Mouse (Mus musculus) embryonic facial prominence, embryonic 11.5 days (tissue): ENCODE results near the gene Cacna1i. TPM values are rescaled to one million over a fixed set of nuclear protein-coding genes. Genes with fewer than 3 reads are reported as not detected.

Source experiments
- ATAC-seq: fragments of 200-750 bp; cut with Nextera tagmentation; replicated peaks from 2 replicates; pipeline ENCODE4 v1.8.0; 2017; ENCODE audit warnings: low read depth; ENCODE audit not compliant: insufficient number of reproducible peaks, low FRiP score, low TSS enrichment
- DNase-seq: peaks from one replicate; pipeline ENCODE4 v3.0.0-alpha.2; 2015; ENCODE audit warnings: low spot score
- H3K27ac ChIP-seq: fragments of 300-500 bp; sonication (generic); replicated peaks from 2 replicates; pipeline ENCODE4 v1.5.1; 2014; ENCODE audit warnings: mild to moderate bottlenecking, low read depth, low read length, control low read depth
- H3K27me3 ChIP-seq: fragments of 300-500 bp; sonication (generic); 2 replicates; pipeline ENCODE4 v1.6.1; 2014; ENCODE audit warnings: mild to moderate bottlenecking, low read length, moderate library complexity, mixed read lengths; ENCODE audit not compliant: control insufficient read depth, insufficient read depth
- H3K36me3 ChIP-seq: fragments of 300-500 bp; sonication (generic); replicated peaks from 2 replicates; pipeline ENCODE4 v1.6.1; 2014; ENCODE audit warnings: low read depth, mild to moderate bottlenecking, low read length, moderate library complexity, mixed read lengths; ENCODE audit not compliant: control insufficient read depth, insufficient read depth
- H3K4me1 ChIP-seq: fragments of 300-500 bp; sonication (generic); 2 replicates; pipeline ENCODE4 v1.6.1; 2014; ENCODE audit warnings: low read length, mixed read lengths; ENCODE audit not compliant: control insufficient read depth, insufficient read depth
- H3K4me2 ChIP-seq: fragments of 300-500 bp; sonication (generic); 2 replicates; pipeline ENCODE4 v1.6.1; 2014; ENCODE audit warnings: low read depth, mild to moderate bottlenecking, control low read depth, low read length, moderate library complexity
- H3K4me3 ChIP-seq: fragments of 300-500 bp; sonication (generic); 2 replicates; pipeline ENCODE4 v1.5.1; 2014; ENCODE audit warnings: low read depth, low read length, control low read depth
- H3K9ac ChIP-seq: fragments of 300-500 bp; sonication (generic); replicated peaks from 2 replicates; pipeline ENCODE4 v1.6.1; 2014; ENCODE audit warnings: mild to moderate bottlenecking, control low read depth, low read length
- H3K9me3 ChIP-seq: fragments of 300-500 bp; sonication (generic); replicated peaks from 2 replicates; pipeline ENCODE4 v1.6.1; 2016; ENCODE audit warnings: mild to moderate bottlenecking, low read length, inconsistent platforms, mixed read lengths; ENCODE audit not compliant: control insufficient read depth
- whole genome bisulfite sequencing: fragments of 180-500 bp; shearing (Covaris S2); extraction: QIAGEN DNeasy Blood & Tissue Kit; methylation state at CpG from one replicate; pipeline ENCODE4 v1.1.7; 2014; 5-methylcytosine and 5-hydroxymethylcytosine counted together
- polyA plus RNA-seq: library from polyadenylated mRNA; unstranded; fragments of >200 nt; fragmentation: Nextera tagmentation; extraction: Ambion mirVana; gene quantifications from 2 replicates; pipeline ENCODE4 v1.2.1, GENCODE M21; 2014

Cacna1i gene
- polyA plus RNA-seq, 1 experiment from 2014 or later = not detected

- Histone ChIP-seq H3K9me3 (no peaks in the 10 kb centered on the region), H3K4me2 (no peak overlapping the region), H3K9ac (no peak overlapping the region), H3K27me3 (no peaks in the 10 kb centered on the region), H3K4me3 (no peak overlapping the region), H3K36me3 (no peaks in the 10 kb centered on the region), H3K27ac (no peak overlapping the region), H3K4me1 (no peaks in the 10 kb centered on the region)
- ATAC-seq = no peak
- DNase-seq = no peak
- WGBS = 93% methylated on average over 5 of the region's 5 CpGs
Observed at GRCm38 (mm10) chr15:80343731-80344130, 56.7 kb downstream of the Cacna1i start.

DNA sequence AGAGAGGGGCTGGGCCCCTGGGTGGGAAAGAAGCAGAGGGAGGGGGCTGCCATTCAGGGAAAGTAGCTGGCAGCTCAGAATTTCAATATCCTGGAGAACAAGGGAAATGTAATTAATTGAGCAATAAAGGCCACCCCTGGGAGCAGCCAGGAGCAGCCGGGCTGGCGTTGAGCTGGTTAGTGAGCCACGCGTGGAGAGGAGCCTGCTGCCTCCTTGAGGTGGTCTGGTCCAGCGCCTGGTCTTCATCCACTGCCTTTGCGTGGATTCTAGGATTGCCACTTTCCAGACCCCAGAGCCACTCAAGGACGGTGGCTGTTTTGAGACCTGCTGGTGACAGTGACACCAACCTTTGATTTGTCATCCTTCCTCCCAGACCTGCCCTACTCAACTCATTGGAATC, 59.5 kb downstream of the Cacna1i start:
- DNase-seq (no peak), ATAC-seq (no peak)
- Histone ChIP-seq H3K36me3 (no peaks in the 10 kb centered on the region), H3K27ac (no peak overlapping the region), H3K9me3 (no peaks in the 10 kb centered on the region), H3K9ac (no peak overlapping the region), H3K4me3 (no peak overlapping the region), H3K27me3 (no peaks in the 10 kb centered on the region), H3K4me1 (no peaks in the 10 kb centered on the region), H3K4me2 (no peak overlapping the region)
- 85% methylated on average over 7 of the region's 7 CpGs for WGBS

DNA sequence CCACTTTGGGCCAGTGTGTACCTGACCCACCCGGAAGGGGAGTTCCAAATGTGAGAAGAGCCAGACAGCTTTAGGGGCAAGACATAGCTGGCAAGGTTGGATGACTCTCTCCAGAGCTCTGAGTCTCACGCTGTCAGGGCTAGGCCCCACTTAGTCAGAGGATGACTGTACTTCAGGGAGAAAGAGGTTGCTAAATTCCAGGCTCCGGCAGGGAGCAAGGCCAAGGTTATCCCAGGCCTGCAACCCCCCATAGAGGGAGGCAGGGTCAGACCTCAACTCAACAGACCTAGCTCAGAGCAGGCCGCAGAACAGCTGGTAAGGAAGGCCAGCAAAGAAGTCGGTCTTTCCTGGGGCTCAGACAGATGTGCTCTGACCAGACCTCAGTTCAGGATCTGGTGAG, 63.4 kb downstream of the Cacna1i start:
- no peak overlapping the region for H3K27ac ChIP-seq
- DNase-seq = no peak

DNA sequence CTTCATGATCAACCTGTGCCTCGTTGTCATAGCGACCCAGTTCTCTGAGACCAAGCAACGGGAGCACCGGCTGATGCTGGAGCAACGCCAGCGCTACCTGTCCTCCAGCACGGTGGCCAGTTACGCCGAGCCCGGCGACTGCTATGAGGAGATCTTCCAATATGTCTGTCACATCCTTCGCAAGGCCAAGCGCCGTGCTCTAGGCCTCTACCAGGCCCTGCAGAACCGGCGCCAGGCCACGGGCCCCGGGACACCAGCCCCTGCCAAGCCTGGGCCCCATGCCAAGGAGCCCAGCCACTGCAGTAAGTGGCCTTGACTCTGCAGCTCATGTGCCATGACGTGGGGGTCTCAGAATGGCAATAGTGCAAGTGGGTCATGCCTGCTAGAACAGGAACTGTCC, 71.8 kb downstream of the Cacna1i start:
- Histone ChIP-seq H3K4me3 (no peak overlapping the region), H3K4me2 (no peak overlapping the region), H3K4me1 (no peaks in the 10 kb centered on the region), H3K9ac (no peak overlapping the region), H3K27ac (no peak overlapping the region), H3K36me3 (no peaks in the 10 kb centered on the region), H3K27me3 (no peaks in the 10 kb centered on the region), H3K9me3 (no peaks in the 10 kb centered on the region)
- DNase-seq = no peak
- 91% methylated on average over 19 of the region's 19 CpGs for WGBS
- no peak for ATAC-seq

More for the DNA sequence above, 63.4 kb downstream of the Cacna1i start:
- H3K4me1 ChIP-seq = no peaks in the 10 kb centered on the region
- no peaks in the 10 kb centered on the region for H3K36me3 ChIP-seq
- H3K4me2 ChIP-seq = no peak overlapping the region
- ATAC-seq = no peak
- H3K9me3 ChIP-seq = no peaks in the 10 kb centered on the region
- H3K27me3 ChIP-seq = no peaks in the 10 kb centered on the region
- no peak overlapping the region for H3K9ac ChIP-seq
- no peak overlapping the region for H3K4me3 ChIP-seq
- WGBS = 83% methylated on average over 5 of the region's 5 CpGs

DNA sequence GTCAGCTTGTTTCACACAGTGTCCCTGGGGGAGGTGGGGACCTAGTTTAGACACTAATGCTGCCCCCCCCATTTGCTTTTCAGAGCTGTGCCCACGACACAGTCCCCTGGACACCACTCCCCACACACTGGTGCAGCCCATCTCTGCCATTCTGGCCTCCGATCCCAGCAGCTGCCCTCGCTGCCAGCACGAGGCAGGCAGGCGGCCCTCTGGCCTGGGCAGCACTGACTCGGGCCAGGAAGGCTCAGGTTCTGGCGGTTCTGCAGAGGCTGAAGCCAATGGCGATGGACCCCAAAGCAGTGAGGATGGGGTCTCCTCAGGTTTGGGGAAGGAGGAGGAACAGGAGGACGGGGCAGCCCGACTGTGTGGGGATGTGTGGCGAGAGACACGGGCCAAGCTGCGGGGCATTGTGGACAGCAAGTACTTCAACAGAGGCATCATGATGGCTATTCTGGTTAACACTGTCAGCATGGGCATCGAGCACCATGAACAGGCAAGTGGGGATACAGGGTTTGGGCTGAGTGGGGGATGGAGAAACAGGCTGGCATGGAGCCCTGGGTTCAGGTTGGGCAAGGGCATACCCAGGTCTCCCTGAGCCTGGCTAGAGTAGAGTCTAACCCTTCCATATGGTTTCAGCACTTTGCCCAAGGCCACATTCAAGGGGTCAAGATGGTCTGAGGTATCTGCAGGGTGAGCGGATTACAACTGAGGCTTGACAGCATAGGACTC, 74.9 kb downstream of the Cacna1i start:
- no peak overlapping the region for H3K4me2 ChIP-seq
- no peaks in the 10 kb centered on the region for H3K36me3 ChIP-seq
- DNase-seq (no peak), ATAC-seq (no peak)
- H3K9me3 ChIP-seq = no peaks in the 10 kb centered on the region
- H3K27ac ChIP-seq = no peak overlapping the region
- no peaks in the 10 kb centered on the region; the same call in 1 of the 2 replicates for H3K4me1 ChIP-seq
- no peak overlapping the region for H3K9ac ChIP-seq
- no peaks in the 10 kb centered on the region for H3K27me3 ChIP-seq
- H3K4me3 ChIP-seq = no peak overlapping the region
- 88% methylated on average over 15 of the region's 15 CpGs for WGBS

- no peak for DNase-seq
- H3K36me3 ChIP-seq = no peaks in the 10 kb centered on the region
- H3K4me3 ChIP-seq = no peak overlapping the region
- no peaks in the 10 kb centered on the region; the same call in 1 of the 2 replicates for H3K4me1 ChIP-seq
- no peak overlapping the region for H3K27ac ChIP-seq
- H3K9ac ChIP-seq = no peak overlapping the region
- H3K27me3 ChIP-seq = no peaks in the 10 kb centered on the region
- ATAC-seq = no peak
- H3K9me3 ChIP-seq = no peaks in the 10 kb centered on the region
- no peak overlapping the region for H3K4me2 ChIP-seq
- 60% methylated on average over 8 of the region's 8 CpGs for WGBS
Observed at GRCm38 (mm10) chr15:80362509-80363172, 75.6 kb downstream of the Cacna1i start.

DNA sequence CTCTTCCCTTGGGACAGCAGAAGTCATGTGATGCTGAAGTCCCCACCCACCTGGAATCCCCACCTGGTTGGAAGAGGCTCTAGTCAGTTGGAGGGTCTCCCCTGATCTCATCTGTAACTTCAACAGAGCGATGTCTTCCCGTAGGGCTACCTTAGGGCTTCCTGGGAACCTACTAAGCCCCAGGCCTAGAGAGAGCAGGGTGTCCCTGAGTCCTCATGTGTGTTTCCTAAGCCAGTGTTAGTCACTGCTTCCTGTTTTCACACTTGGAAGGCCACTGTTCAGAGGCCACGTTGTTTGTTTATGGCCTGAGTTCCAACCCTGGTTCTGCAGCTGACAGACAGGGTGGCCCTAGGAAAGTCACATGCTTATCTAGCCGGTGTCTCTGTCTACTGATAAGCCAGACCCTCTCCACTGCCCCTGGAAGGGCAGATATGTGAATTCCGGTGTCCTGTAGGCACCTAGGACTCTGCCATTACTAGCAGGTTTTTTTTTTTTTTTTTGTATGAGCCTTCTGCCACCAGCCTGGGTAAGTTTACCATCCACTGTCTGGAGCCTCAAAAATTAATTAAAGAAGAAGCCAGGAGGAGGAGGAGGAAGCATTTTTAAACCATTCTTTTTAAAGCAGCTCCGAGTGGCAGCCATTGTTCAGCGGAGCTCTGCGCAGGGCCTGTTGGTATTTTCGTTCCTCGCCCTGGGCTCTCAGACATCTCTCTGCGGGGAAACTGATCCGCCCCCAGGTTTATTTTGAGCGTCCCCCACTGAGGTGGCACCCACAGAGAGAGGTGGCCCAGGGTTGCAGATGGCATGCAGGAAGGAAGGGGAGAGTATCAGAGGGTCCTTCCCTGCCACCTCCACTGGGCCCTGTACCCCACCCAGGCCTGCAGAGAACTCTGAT, 77.0 kb downstream of the Cacna1i start:
- Histone ChIP-seq H3K4me1 (no peaks in the 10 kb centered on the region; the same call in 1 of the 2 replicates), H3K27ac (no peak overlapping the region), H3K4me2 (no peak overlapping the region), H3K36me3 (no peaks in the 10 kb centered on the region), H3K9ac (no peak overlapping the region), H3K9me3 (no peaks in the 10 kb centered on the region), H3K27me3 (no peaks in the 10 kb centered on the region), H3K4me3 (no peak overlapping the region)
- WGBS = 64% methylated on average over 13 of the region's 13 CpGs
- DNase-seq = no peak
- no peak for ATAC-seq
